Mouse (Mus musculus): ENCODE measurements at regions not wholly inside any gene's neighbourhood (a gene's known extent, or its start where the extent isn't known, plus 50 kb on each side); places are given as distances from the start of the nearest gene placed in this dataset.

DNA sequence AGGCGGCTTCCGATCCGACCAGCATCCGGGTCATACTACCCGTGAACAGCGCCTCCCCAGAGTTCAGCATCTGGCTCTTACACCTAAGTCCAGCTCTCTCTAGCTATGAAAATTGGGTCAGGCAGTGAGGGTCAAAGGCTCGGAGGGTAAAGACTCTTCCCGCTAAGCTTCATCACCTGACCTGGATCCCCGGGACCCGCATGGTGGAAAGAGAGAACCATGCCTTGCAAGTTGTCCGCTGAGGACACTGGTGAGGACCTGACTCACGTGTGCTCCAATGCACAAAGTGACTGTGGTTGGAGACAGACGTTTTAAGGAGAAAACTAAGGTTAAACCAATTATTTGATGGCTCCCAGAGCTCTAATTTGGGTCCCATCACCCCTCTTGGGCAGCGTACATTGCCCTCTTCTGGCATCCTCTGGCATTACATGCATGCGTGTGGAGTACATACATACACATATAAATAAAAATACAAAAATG lies 74.6 kb upstream of the Sall4 start:
- H3K36me3 ChIP-seq = no peaks in the 10 kb centered on the region
- H3K9ac ChIP-seq = no peak overlapping the region
- H3K4me1 ChIP-seq = peaks cover 12% of the 10 kb centered on the region; the same call in 1 of the 2 replicates
- peak overlapping the region; percentile 8; the same call in 1 of the 2 replicates for H3K4me3 ChIP-seq (replicated peaks)
- H3K4me2 ChIP-seq = peak overlapping the region; percentile 37
- H3K9me3 ChIP-seq = no peaks in the 10 kb centered on the region
- peaks cover 31% of the 10 kb centered on the region for H3K27me3 ChIP-seq (replicated peaks)
- ATAC-seq (ENCODE audit: insufficient read depth, low FRiP score, low read depth) = no peak
- WGBS = 12% methylated on average over 15 of the region's 15 CpGs
- no peak overlapping the region for H3K27ac ChIP-seq

GRCm38 (mm10) chr2:168841713-168842045 lies 73.9 kb upstream of the Sall4 start:
- Histone ChIP-seq H3K4me2 (peak overlapping the region; percentile 37), H3K36me3 (no peaks in the 10 kb centered on the region), H3K4me1 (peaks cover 12% of the 10 kb centered on the region; the same call in 1 of the 2 replicates), H3K9ac (no peak overlapping the region), H3K9me3 (no peaks in the 10 kb centered on the region), H3K27me3 (replicated peaks) (peaks cover 31% of the 10 kb centered on the region), H3K27ac (no peak overlapping the region), H3K4me3 (replicated peaks) (no peak overlapping the region)
- 3% methylated on average over 11 of the region's 11 CpGs for WGBS
- ATAC-seq (ENCODE audit: insufficient read depth, low FRiP score, low read depth) = no peak

DNA sequence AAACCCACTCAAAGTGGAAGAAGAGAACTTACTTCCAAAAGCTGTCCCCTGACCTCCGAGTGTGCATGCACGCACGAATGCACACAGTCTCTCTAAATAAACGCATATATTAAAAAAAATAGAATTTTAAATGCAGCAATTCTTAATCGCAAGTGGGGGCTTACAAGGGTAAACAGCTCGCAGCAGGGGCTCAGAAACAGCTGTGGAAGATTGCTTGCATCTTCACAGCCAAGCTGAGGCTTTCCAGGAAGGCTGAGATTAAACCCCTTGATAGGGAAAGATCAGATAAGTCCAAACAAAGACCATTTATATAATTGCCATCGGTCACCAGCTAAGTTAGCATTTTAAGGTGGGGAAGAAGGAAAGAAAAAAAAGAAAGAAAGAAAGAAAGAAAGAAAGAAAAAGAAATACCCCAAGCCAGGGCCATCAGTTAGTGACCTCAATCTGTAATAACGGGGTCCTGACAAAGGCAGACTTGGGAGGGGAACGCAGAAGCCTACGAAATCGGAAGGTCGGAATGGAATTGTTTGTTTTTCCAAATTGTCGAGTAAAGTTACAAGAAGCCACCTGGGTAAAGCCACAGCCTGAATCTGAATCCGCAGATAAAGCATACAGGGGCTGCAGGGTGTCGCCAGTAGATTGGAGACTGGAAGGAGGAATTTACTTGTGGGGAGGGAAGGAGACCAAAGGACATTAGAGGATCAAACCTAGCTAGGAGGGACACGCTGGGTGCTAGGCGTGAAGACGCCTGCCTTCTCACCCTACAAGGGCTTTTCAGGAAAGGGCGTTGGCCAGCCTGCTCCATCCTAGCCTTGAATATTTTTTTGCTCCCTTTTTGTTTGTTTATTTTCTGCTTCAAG lies 73.3 kb upstream of the Sall4 start:
- no peak overlapping the region for H3K4me3 ChIP-seq (replicated peaks)

DNA sequence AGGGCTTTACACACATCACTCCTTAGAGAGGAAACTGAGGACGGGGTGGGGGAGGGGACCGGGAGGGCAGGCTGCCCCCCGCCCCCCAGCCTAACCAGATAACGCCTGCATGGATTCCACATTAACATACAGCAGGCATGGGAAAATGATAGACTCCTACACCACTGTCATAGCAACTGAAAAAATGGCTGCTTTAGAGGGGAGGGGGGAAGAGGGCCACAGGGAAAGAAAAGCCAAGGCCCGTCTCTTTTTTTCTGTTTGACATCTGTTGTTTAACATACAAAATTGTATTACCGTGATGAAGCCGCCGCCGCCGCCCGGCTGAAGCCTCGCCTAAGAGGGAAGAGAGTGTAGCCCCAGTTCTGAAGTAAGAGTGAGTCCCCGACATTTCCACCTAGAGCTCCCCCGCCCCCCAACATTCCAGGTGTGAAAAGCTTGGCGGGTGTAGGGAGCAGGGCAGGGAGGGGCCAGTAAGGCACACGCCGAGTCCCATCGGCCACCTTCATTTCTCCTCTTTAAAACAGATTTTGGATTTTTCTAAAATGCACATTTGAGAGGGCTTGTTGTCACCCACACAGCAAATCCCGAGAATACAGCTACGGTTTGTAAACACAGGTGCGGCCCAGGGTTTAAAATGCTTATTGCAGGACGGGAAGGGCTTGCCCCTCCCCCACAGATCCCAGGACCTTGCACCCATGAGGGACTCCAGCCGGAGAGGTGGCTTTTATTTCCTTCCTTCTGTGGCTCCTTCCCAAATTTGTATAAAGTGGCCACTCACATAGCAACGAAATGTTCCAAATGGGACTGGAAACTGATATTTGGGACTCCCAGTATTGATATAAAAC lies 72.3 kb upstream of the Sall4 start:
- H3K9me3 ChIP-seq = no peaks in the 10 kb centered on the region
- ATAC-seq (ENCODE audit: insufficient read depth, low FRiP score, low read depth) = no peak
- no peak overlapping the region for H3K9ac ChIP-seq
- peak overlapping the region; percentile 19 for H3K4me3 ChIP-seq (replicated peaks)
- no peaks in the 10 kb centered on the region for H3K36me3 ChIP-seq
- H3K27me3 ChIP-seq (replicated peaks) = peaks cover 31% of the 10 kb centered on the region
- WGBS = 5% methylated on average over 24 of the region's 24 CpGs
- peak overlapping the region; percentile 48 for H3K4me2 ChIP-seq
- peaks cover 12% of the 10 kb centered on the region; the same call in 1 of the 2 replicates for H3K4me1 ChIP-seq
- H3K27ac ChIP-seq = no peak overlapping the region

More for the DNA sequence above, 73.3 kb upstream of the Sall4 start:
- Histone ChIP-seq H3K27me3 (replicated peaks) (peaks cover 31% of the 10 kb centered on the region), H3K9ac (no peak overlapping the region), H3K27ac (no peak overlapping the region), H3K4me2 (peak overlapping the region; percentile 37), H3K9me3 (no peaks in the 10 kb centered on the region), H3K4me1 (peaks cover 12% of the 10 kb centered on the region; the same call in 1 of the 2 replicates), H3K36me3 (no peaks in the 10 kb centered on the region)
- 16% methylated on average over 19 of the region's 19 CpGs for WGBS
- no peak for ATAC-seq (ENCODE audit: insufficient read depth, low FRiP score, low read depth)

DNA sequence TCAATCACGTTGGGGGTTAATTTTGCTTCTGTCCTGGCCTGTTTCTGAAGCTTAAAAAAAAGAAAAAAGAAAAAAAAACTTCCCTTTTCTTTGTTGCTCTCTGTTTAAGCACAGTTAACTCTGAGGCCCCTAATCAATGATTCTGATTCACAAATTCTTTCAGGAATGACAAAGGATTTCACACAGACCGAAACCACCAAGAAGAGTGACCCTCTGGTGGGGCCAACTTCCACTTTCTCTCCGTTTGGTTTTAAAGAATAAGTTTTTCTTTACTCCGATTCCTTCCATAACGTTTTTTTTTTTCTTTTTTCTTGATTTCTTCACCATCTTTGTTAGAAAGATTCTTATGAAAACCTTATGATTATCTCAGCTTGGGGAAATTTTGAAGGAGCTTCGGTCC lies 71.5 kb upstream of the Sall4 start:
- Histone ChIP-seq H3K4me1 (peaks cover 12% of the 10 kb centered on the region; the same call in 1 of the 2 replicates), H3K4me3 (replicated peaks) (no peak overlapping the region), H3K27ac (no peak overlapping the region), H3K27me3 (replicated peaks) (peaks cover 26% of the 10 kb centered on the region), H3K4me2 (no peak overlapping the region; the same call in 1 of the 2 replicates), H3K9ac (no peak overlapping the region), H3K36me3 (no peaks in the 10 kb centered on the region), H3K9me3 (no peaks in the 10 kb centered on the region)
- ATAC-seq (ENCODE audit: insufficient read depth, low FRiP score, low read depth) = no peak
- 28% methylated on average over 6 of the region's 6 CpGs for WGBS

GRCm38 (mm10) chr2:168838681-168839080 lies 70.9 kb upstream of the Sall4 start:
- H3K27ac ChIP-seq = no peak overlapping the region
- 27% methylated on average over 12 of the region's 12 CpGs for WGBS
- H3K4me2 ChIP-seq = no peak overlapping the region
- no peak overlapping the region for H3K4me3 ChIP-seq (replicated peaks)
- no peaks in the 10 kb centered on the region for H3K9me3 ChIP-seq
- ATAC-seq (ENCODE audit: insufficient read depth, low FRiP score, low read depth) = no peak
- H3K36me3 ChIP-seq = no peaks in the 10 kb centered on the region
- H3K27me3 ChIP-seq (replicated peaks) = peaks cover 23% of the 10 kb centered on the region; the same call in 1 of the 2 replicates
- H3K4me1 ChIP-seq = peaks cover 12% of the 10 kb centered on the region; the same call in 1 of the 2 replicates
- H3K9ac ChIP-seq = no peak overlapping the region

GRCm38 (mm10) chr2:168837951-168838570 lies 70.3 kb upstream of the Sall4 start:
- H3K27ac ChIP-seq = no peak overlapping the region
- WGBS = 54% methylated on average over 5 of the region's 5 CpGs
- H3K27me3 ChIP-seq (replicated peaks) = peaks cover 23% of the 10 kb centered on the region; the same call in 1 of the 2 replicates
- H3K36me3 ChIP-seq = no peaks in the 10 kb centered on the region
- H3K4me2 ChIP-seq = no peak overlapping the region
- H3K9me3 ChIP-seq = no peaks in the 10 kb centered on the region
- no peak overlapping the region for H3K9ac ChIP-seq
- ATAC-seq (ENCODE audit: insufficient read depth, low FRiP score, low read depth) = no peak
- peaks cover 12% of the 10 kb centered on the region; the same call in 1 of the 2 replicates for H3K4me1 ChIP-seq
- H3K4me3 ChIP-seq (replicated peaks) = no peak overlapping the region

DNA sequence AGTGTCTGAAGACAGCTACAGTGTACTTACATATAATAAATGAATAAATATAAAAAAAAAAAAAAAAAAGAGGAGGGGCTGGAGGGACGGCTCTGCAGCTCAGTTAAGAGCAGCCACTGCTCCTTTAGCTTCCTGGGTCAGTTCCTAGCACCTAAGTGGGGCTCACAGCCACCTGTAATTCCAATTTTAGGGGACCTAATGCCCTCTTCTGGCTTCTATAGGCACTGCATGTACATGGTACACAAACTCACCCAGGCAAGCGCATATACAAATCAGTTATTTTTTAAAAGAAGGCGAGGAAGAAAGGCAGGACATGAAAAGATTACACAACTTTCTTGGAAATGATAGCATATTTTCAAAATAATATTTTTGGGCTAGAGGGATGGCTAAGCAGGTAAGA lies 67.0 kb upstream of the Sall4 start:
- Histone ChIP-seq H3K4me2 (no peak overlapping the region), H3K4me3 (replicated peaks) (no peak overlapping the region), H3K27me3 (replicated peaks) (0 out of 2 replicates have a peak, but pooled peaks cover 4% of the 10 kb centered on the region), H3K9me3 (no peaks in the 10 kb centered on the region), H3K36me3 (no peaks in the 10 kb centered on the region), H3K4me1 (0 out of 2 replicates have a peak, but pooled peaks cover 4% of the 10 kb centered on the region), H3K27ac (no peak overlapping the region), H3K9ac (no peak overlapping the region)
- 91% methylated on average over 3 of the region's 3 CpGs for WGBS
- ATAC-seq (ENCODE audit: insufficient read depth, low FRiP score, low read depth) = no peak

- no peaks in the 10 kb centered on the region for H3K4me1 ChIP-seq
- H3K4me3 ChIP-seq (replicated peaks) = no peak overlapping the region
- no peak overlapping the region for H3K9ac ChIP-seq
- no peak for ATAC-seq (ENCODE audit: insufficient read depth, low FRiP score, low read depth)
- no peaks in the 10 kb centered on the region for H3K9me3 ChIP-seq
- WGBS = 44% methylated on average over 14 of the region's 14 CpGs
- no peaks in the 10 kb centered on the region for H3K27me3 ChIP-seq (replicated peaks)
- no peaks in the 10 kb centered on the region for H3K36me3 ChIP-seq
- no peak overlapping the region for H3K27ac ChIP-seq
- no peak overlapping the region for H3K4me2 ChIP-seq
Measured at GRCm38 (mm10) chr2:168831740-168832139, 64.0 kb upstream of the Sall4 start.

DNA sequence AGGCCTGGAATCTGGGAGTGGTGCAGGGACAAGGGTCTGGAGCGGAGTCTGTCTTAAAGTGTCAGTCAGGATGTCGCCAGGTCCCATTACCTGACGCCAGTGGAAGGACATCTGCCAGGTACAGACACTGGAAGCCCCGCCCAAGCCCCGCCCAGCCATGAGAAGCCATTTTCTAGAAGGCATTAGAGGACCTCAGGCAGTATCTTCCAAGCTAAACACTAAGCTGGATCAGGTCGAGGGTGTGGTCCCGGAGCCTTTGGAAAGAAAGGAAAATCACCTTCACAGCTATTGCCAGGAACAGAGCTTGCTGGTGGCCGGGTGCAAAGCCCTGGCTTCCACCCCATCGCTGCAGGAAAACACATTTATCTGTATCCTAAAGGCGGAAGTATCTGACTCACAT lies 52.9 kb upstream of the Sall4 start:
- WGBS = 54% methylated on average over 10 of the region's 10 CpGs
- no peak overlapping the region for H3K4me2 ChIP-seq

More for the DNA sequence above, 52.9 kb upstream of the Sall4 start:
- H3K9ac ChIP-seq = no peak overlapping the region
- H3K27me3 ChIP-seq (replicated peaks) = no peaks in the 10 kb centered on the region
- H3K4me3 ChIP-seq (replicated peaks) = no peak overlapping the region
- no peaks in the 10 kb centered on the region for H3K9me3 ChIP-seq
- H3K27ac ChIP-seq = no peak overlapping the region
- H3K4me1 ChIP-seq = no peaks in the 10 kb centered on the region
- H3K36me3 ChIP-seq = no peaks in the 10 kb centered on the region
- no peak for ATAC-seq (ENCODE audit: insufficient read depth, low FRiP score, low read depth)

All from stomach, embryonic 15.5 days (tissue).